Mouse (Mus musculus) midbrain, postnatal 0 days (tissue): ENCODE data around the gene Crebbp. TPM values are rescaled to one million over a fixed set of nuclear protein-coding genes. Genes with fewer than 3 reads are reported as not detected.

Experiments
- ATAC-seq: fragments of 200-750 bp; cut with Nextera tagmentation; 2 replicates; pipeline ENCODE4 v1.8.0; 2017; ENCODE audit warnings: moderate number of reproducible peaks, mild to moderate bottlenecking, moderate TSS enrichment, moderate library complexity; ENCODE audit not compliant: low FRiP score
- DNase-seq: peaks from one replicate; pipeline ENCODE4 v3.0.0-alpha.2; 2015; ENCODE audit warnings: low spot score
- H3K27ac ChIP-seq: fragments of 300-500 bp; sonication (generic); 2 replicates; pipeline ENCODE4 v1.5.1; 2014; ENCODE audit warnings: low read depth, mild to moderate bottlenecking, low read length, mixed read lengths
- H3K27me3 ChIP-seq: fragments of 300-500 bp; sonication (generic); 2 replicates; pipeline ENCODE4 v1.6.1; 2014; ENCODE audit warnings: low read length, control low read depth, mixed read lengths; ENCODE audit not compliant: insufficient read depth
- H3K36me3 ChIP-seq: fragments of 300-500 bp; sonication (generic); 2 replicates; pipeline ENCODE4 v1.6.1; 2014; ENCODE audit warnings: low read length, control low read depth, mixed read lengths; ENCODE audit not compliant: insufficient read depth
- H3K4me1 ChIP-seq: fragments of 300-500 bp; sonication (generic); 2 replicates; pipeline ENCODE4 v1.6.1; 2014; ENCODE audit warnings: mild to moderate bottlenecking, control low read depth, antibody characterized with exemption, low read length, mixed read lengths; ENCODE audit not compliant: insufficient read depth
- H3K4me2 ChIP-seq: fragments of 300-500 bp; sonication (generic); 2 replicates; pipeline ENCODE4 v1.6.1; 2014; ENCODE audit warnings: low read depth, mild to moderate bottlenecking, low read length, mixed read lengths; ENCODE audit not compliant: poor library complexity, severe bottlenecking
- H3K4me3 ChIP-seq: fragments of 300-500 bp; sonication (generic); 2 replicates; pipeline ENCODE4 v1.5.1; 2014; ENCODE audit warnings: low read depth, mild to moderate bottlenecking, low read length, moderate library complexity
- H3K9ac ChIP-seq: fragments of 300-500 bp; sonication (generic); replicated peaks from 2 replicates; pipeline ENCODE4 v1.6.1; 2014; ENCODE audit warnings: mild to moderate bottlenecking, low read length, moderate library complexity, mixed read lengths; ENCODE audit not compliant: poor library complexity, severe bottlenecking
- H3K9me3 ChIP-seq: fragments of 300-500 bp; sonication (generic); 2 replicates; pipeline ENCODE4 v1.6.1; 2016; ENCODE audit warnings: low read length, control low read depth
- CTCF ChIP-seq: IDR thresholded peaks from 2 replicates; pipeline ENCODE4 v1.5.1; 2016; ENCODE audit warnings: antibody characterized with exemption, mild to moderate bottlenecking
- WGBS: fragments of 180-500 bp; shearing (Covaris S2); extraction: QIAGEN DNeasy Blood & Tissue Kit; methylation state at CpG from one replicate; pipeline ENCODE4 v1.1.7; 2014; 5-methylcytosine and 5-hydroxymethylcytosine counted together
- microRNA-seq: library from miRNA; unstranded; fragments of <30 nt; microRNA quantifications from one replicate; pipeline ENCODE4, GENCODE M21; 2016; ENCODE audit warnings: borderline number of aligned reads
- polyA plus RNA-seq: library from polyadenylated mRNA; unstranded; fragments of >200 nt; fragmentation: Nextera tagmentation; extraction: Ambion mirVana; gene quantifications from 2 replicates; pipeline ENCODE4 v1.2.1, GENCODE M21; 2015
- total RNA-seq: library from RNA; depleted of rRNA; stranded (reverse); fragments of >200 nt; gene quantifications from 2 replicates; pipeline ENCODE4 v1.2.3, GENCODE M21; 2014; rRNA removed

The Crebbp gene
- total and polyA plus RNA-seq, 2 experiments from 2014 or later, result 29.3 to 61.0 TPM

- Histone ChIP-seq H3K27ac (no peak overlapping the region), H3K9ac (no peak overlapping the region), H3K4me2 (no peak overlapping the region), H3K36me3 (no peaks in the 10 kb centered on the region), H3K9me3 (no peaks in the 10 kb centered on the region), H3K4me3 (no peak overlapping the region), H3K27me3 (no peaks in the 10 kb centered on the region), H3K4me1 (no peaks in the 10 kb centered on the region)
- DNase-seq (no peak), ATAC-seq (no peak)
- no peak for TF ChIP-seq CTCF
- 76% methylated on average over 4 of the region's 6 CpGs for WGBS
Observed at GRCm38 (mm10) chr16:4031441-4032274, 182.1 kb downstream of the Crebbp start.

Small RNA genes lying within 50 kb of the gene (microRNA-seq; reads per million reads assigned to microRNA genes)
- gene Gm23413, result not detected

Other genes with a start within 250 kb of the Crebbp start
- gene Nlrc3, start 237.4 kb downstream of the Crebbp start, total RNA-seq, result 0.61 and 0.93 TPM in 2 replicates
- gene Nlrc3, start 237.4 kb downstream of the Crebbp start, polyA plus RNA-seq, result 0.43 and 0.47 TPM in 2 replicates
- gene Slx4, start 210.2 kb downstream of the Crebbp start, total RNA-seq, result 48.4 and 61.4 TPM in 2 replicates
- 19.3 and 20.2 TPM in 2 replicates for gene Slx4, start 210.2 kb downstream of the Crebbp start, polyA plus RNA-seq
- gene Dnase1, start 177.1 kb downstream of the Crebbp start, total RNA-seq, result not detected in 2 replicates
- gene Dnase1, start 177.1 kb downstream of the Crebbp start, polyA plus RNA-seq, result 2.0 and 3.3 TPM in 2 replicates
- gene Trap1, start 136.2 kb downstream of the Crebbp start, total RNA-seq, result 37.7 and 50.3 TPM in 2 replicates
- gene Trap1, start 136.2 kb downstream of the Crebbp start, polyA plus RNA-seq, result 45.0 and 53.1 TPM in 2 replicates
- 29.7 and 31.6 TPM in 2 replicates for gene Adcy9, start 206.5 kb upstream of the Crebbp start, total RNA-seq
- gene Adcy9, start 206.5 kb upstream of the Crebbp start, polyA plus RNA-seq, result 4.1 and 4.3 TPM in 2 replicates